Mouse (Mus musculus) layer of hippocampus, adult 18-20 months (tissue): ENCODE measurements at regions not wholly inside any gene's neighbourhood (a gene's known extent, or its start where the extent isn't known, plus 50 kb on each side); places are given as distances from the start of the nearest gene placed in this dataset.
A peak's percentile ranks its signal among the peaks of the same experiment; 100 is the strongest.
"Not testable (repeated sequence)": the region's sequence is repeated elsewhere in the genome, so short reads cannot be mapped to it uniquely, and the experiment has no call there.

Experiments used
- DNase-seq, 2 experiments: peaks; one replicate each; pipeline ENCODE4 v3.0.0; 2022; ENCODE audit warnings: low spot score in 2 of 2

DNA sequence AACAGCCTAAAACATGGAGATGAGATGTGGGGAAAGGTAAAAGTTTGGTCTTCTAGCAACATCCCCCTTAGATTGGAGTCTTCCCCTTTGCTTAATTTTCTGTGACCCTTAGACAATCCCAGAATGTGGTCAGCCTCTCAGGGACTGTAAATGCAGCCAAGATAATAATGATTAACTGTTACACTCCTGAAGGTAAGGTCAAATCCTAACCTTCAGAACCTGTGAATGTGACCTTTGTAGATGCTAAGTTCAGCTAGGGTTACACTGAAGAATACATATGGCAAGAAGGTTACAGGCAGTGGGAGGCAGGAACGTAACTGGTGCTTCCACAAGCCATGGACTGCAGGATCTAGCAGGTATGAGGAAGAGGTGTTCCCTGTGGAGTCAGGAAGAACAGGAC lies 1342.2 kb upstream of the A1bg start:
- no peak for DNase-seq

DNA sequence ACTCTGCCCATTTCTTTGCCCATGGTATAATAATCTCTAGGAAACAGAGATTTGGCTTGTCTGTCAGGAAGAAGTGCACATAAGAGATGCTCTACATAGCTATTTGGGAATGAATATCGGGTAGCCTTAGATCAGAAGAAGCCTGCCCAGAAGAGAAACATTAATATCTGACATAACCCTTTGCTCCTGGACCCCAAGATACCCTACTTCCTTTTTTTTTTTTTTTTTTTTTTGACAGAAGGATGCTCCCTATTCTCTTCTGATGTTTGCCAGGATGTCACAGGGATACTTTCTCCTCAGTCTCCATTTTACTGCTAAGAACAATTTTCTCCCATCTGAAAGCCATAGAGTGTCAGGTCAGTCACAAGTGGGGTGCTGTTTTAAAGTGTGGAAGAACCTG lies 1341.4 kb upstream of the A1bg start:
- DNase-seq: no peak

DNA sequence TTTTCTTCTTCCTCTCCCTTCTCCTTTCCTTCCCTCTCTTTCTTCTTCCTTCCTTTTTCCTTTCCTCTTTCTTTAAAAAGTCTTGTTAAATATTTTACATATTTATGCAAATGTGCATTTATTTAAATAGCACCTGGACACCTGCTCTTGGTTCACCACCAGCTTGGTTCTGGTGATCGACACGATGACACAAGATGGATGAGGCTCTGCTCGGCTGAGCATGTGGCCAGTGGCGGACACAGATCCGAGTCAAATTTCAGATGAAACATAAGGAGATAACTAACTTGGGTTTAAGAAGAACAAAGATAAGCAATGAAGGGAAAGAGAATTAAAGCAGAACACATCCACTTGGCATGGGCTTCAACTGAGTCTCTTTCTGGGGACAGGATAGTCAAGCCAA lies 1339.7 kb upstream of the A1bg start:
- DNase-seq: no peak

DNA sequence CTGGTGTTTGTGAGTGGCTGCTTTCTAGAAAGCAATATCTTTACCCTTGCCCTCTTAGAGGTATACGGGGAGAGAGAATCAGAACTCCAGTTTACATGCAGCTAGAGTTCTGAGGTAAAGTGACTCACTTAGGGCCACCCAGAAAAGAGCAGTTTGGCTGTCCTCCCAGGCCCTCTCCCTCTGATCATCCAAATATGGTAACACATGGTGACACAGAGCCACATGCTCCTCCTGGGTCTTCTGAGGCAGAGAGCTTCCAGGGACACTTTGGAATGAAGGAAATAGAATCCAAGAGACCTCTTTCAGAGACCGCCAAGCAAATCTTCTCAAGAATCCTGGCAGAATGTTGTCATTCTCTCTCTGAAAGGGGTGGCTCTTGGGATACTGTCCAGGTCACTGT lies 1338.7 kb upstream of the A1bg start:
- DNase-seq: peak in 1 of 2 experiments; percentile 50

DNA sequence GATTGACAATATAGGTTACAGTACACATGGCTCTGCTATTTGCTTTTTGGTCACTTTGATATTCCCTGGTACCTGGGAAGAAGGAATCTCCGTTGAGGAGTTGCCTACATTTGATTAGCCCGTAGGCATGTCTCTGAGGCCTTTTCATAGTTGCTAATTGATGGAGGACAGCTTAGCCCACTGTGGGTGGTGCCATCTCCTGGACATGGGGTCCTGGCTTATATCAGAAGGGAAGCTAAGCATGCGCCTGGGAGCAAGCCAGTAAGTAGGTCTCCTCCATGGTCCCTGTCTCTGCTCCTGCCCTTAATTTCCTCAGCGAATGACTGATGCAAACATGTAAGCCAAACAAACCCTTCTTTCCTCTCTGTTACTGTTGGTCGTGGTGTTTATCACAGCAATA lies 1335.8 kb upstream of the A1bg start:
- no peak for DNase-seq

DNA sequence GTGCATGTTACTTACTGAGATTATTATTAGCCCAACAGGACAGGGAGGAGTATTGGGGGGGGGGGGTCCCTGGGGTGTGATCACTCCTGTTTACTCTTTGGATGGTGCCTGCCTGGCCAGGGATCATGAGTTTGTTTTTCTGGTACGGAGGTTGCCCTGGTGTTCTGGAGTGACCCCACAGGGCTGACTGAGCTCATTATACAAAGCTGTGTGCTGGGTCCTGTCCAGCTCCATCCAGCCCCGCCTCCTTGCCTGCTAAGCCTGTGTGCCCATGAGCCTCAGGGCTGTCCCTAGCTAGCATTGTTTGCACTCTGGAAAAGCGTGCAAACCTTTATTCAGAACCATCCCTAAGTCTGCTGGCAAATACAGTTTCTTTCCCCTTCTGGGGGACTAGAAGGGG lies 1335.1 kb upstream of the A1bg start:
- DNase-seq: peak in 1 of 2 experiments; percentile 32

DNA sequence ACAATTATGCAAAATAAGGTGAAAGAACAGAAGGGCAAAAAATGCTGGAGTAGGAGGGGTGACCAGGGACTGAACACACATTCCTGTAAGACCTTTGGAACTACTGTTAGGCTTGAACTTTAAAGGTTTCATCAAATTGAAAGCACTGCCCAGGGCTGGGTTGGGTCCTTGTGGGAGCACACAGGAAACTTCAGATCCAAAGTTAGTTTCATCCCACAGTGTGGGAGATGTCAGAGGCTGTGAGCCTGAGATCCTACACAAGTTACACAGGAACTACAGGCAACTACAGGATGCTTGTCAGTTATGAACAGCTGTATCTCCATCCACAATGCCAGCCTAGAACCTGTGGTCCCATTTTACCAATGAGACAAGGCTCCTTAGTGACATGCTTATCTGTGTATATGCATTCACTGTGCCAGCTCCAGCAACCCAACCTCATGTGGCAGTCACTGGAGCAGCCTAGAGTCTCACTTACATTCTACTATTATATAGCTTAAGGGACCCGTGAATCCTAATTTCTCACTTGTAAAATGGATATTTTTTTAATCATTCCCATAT lies 1334.4 kb upstream of the A1bg start:
- no peak for DNase-seq

DNA sequence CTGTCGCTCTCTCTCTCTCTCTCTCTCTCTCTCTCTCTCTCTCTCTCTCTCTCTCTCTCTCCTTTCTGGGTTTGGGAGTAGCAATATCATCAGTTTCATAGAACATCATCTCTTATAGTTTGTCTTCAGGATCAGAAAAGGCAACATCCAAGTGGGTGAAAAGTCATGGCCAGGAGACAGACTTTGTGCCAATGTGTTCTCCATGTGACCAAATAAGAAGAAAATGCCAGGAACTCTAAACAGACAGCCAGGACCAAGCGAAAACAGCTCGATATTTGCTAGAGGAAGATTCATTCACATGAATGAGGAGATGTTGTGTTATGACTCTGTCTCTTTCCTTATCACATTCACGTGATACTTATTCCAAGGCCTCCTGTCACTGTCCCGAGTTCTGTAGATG lies 1332.8 kb upstream of the A1bg start:
- no peak for DNase-seq

DNA sequence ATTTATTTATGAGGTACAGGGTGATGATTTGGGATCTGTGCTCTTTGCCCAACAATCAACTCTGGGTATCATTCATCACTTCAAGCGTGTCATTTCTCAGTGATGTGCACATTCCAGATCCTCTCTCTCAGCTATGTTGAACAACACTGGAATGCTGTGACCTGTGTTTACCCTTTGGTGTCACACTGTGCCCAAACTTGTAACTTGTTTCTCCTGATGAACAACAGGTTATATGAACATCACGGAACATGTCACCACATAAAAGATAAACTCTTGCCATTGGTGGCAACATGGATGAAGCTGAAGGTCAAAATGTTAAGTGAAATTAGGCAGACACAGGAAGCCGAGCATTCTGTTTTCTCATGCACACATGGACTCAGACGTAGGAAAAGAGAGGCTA lies 1330.9 kb upstream of the A1bg start:
- no peak for DNase-seq

DNA sequence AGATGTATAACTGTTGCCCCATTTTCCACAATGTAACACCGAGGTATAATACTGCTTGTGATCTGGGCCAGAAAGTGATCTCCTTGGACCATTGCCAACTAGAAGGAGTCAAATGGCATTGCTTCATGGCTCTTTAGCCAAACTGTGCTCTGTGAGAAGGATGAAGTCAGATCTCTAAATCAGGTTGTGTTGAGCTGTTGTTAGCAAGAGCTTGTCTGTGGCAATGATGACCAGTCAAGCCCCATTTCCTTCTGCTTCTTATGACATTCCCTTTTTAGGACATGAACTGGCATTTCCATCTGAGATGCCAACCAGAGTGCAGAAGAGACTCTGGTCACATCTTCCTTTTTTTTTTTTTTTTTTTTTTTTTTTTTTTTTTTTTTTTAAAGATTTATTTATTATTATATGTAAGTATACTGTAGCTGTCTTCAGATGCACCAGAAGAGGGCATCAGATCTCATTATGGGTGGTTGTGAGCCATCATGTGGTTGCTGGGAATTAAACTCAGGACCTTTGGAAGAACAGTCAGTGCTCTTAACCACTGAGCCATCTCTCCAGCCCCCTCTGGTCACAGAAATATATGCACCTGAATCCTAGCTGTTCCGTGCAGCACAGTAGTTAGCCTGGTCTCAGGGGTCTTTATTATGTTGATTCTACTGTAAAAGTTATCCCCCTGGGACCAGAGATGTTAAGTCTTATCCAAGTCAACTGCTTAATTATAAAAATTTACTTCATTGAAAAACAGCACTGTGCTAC lies 1329.4 kb upstream of the A1bg start:
- not testable (repeated sequence) for DNase-seq

DNA sequence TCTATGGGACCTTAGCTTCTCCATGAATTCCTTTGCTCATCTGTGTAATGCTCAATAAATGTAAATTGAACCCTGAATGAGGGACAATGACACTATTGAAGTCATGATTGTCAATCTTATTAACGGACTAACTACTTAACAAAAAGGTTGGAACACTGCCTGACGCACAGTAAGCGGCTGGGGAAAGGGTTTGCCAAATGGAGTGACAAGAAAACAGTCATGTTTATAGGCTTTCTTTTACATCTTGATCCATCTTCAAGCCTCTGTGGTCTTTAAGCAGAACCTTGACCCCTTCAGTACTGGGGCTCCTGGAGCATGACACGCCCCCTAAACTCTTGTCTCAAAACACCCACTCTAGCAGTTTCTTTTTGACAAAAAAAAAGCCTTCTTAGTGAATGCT lies 1326.6 kb upstream of the A1bg start:
- no peak for DNase-seq

DNA sequence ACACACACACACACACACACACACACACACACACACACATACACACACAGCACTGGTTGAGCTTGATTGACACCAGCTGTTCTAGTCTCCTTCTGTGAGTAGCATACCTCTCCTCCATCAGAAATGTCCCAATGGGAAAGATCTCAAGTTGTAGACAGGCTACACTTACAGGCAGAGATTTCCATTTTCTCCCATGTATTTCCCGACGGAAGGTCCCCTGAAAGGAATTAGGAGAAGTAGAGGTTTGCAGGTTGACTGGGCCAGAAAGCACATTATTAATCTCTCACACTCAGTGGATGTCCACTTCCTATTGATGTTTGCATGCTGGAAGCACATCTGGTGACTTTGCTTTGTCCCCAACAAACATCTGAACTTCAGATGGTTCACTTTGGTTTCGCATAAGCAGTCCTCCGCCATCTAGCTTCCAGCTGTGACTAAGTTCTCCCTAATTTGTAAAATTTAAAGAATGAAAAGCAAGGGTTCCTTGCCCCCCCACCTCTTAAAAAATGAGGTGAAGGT lies 1323.8 kb upstream of the A1bg start:
- DNase-seq: no peak

DNA sequence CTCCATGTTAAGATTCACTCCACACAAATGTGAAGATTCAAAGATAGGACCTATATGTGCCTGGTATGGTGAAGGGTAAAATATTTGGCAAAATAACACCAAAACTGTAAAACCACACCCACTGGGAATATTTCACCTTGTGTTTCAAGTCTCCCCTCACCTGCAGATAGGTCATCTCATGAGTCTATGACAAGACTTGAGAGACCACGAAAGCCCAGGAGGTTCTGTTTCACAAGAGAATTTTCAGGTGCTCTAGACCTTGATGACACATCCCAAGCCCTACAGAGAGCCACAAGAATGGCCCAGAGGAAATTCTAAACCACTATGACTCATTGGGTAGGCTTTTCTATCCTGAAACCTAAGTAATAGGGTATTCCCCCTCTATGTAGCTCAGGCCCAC lies 1322.4 kb upstream of the A1bg start:
- no peak for DNase-seq

DNA sequence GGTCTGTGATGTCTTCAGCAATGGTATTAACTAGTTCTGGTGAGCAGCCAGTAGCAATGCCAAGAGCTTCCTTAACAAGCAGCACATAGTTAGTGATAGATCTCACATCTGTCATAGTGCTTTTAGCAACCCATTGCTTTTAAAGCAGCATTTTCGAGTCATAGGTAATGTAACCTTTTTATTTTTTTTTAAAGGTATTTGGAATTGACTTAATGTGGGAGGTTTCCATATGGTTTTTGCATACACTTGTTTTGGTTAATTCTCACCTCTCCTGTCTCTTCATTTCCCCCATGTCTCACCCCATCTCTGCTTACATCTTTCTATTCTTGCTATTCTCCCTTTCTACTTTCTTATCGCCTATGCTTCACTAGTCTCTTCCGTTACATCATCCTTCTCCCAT lies 1322.0 kb upstream of the A1bg start:
- DNase-seq: no peak

DNA sequence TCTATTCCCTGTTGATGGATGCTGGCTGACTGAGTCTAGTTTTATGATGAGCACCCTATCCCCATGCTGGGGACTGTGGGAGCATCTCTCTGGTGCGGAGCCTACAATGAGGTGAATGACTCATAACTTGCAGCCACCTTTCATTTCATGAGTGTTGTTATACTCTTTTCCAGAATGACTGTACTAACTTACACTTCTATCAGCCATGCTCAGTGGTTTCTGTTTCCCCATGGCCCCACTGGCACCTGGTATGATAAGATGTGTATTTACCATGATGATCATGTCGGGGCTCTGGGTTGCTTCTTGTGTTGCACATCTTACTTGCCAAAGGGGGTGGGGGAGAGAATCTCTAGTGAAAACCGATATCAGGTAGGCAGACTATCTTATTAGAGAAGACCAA lies 1317.2 kb upstream of the A1bg start:
- DNase-seq: no peak

DNA sequence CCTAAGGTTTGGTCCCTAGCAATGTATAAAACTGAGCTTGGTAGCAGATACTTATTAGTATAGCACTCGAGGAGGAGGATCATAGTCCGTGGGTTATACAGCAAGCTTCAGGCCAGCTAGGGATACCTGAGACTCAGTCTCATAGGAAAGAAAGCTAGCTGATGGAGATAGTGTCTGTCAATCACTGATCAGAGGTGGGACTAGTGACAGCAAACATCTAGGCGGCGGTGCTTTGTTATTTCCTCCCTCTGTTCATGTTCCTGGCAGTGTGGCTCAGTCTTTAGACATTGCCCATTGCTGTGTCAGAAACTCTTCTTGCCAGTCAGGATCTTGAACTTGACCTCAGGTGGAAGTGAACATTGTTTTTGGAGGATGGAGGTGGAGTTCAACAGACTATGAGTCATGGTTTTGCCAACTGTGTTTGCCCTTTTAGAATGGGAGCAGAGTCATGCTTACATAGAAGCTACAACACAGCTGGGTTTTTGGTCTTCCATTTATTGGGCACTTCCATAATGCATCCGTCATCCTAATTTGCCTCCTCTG lies 1315.8 kb upstream of the A1bg start:
- DNase-seq: no peak

DNA sequence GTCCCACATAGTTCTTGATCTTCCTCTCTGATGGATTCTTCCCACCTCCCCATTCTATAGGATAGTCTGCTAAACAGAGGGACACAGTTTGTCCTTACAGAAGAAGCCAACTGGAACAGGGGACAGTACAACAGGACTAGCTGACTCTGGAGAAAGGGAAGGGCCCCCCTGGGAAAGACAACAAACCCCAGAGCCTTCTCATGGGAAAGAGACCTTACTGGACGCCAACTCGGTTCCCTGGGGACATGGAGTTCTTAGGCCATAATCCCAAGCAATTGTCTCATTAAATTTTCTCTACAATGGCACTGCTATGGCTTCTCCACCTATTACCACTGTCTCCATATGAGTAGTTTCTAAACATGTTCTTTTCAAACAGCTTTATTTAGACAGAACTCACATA lies 1313.2 kb upstream of the A1bg start:
- no peak for DNase-seq

DNA sequence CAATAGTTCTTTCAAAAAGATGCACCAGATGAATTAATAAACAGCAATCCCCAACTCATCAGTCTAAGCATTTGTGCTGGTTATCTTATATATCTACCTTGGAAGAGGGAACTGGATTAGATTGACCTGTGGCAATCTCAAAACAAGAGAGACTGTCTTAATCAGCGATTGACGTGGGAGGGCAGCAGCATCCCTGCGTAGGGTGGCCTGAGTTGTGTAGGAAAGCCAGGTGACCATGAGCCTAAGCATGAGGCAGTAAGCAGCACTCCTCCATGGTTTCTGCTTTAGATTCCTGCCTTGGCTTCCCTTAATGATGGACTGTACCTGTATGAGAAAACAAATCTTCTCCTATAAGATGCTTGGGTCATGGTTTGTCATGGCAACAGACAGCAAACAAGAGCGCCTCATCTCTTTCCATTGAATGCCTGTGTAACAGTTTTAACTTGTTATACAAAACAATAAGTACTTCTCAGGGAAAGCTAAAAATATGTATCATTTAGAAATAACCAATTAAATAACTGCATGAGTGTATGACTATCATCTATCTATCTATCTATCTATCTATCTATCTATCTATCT lies 1311.5 kb upstream of the A1bg start:
- no peak for DNase-seq

DNA sequence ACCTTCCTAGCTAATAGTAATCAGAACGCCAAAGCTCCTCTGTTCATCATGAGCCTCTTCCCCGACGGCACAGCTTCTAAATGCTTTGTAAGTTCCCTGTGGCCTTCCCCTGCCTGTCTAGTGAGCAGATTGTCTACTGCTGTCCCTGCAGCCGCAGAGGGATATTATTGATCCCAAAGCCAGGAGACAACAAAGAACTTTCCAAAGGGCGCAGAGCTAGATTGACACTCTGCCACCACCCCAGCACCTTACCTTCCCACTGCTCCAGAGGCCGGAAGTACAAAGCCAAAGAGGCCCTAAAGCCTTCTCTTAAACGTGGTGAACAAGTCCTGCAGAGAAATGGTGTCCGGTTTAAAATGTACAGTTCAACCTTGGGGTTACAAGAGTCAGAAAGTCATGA lies 1310.3 kb upstream of the A1bg start:
- no peak for DNase-seq

DNA sequence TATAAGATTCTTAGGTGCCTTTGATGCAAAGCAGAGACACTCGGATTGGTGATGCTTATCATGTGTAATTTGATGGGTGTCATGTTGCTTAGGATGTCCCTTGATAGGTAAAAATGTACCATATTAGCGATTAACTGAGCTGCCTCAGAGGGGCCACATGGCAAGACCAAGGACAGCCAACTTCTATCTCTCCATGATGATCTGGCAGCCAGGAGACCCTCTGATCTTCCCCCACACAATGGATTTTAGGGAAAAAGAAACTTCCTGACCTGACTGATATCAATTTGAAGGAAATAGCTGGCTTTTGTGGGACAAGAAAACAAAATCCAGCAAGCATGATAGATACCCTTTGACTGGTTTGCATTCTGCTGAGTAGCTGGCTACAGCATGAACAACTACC lies 1308.9 kb upstream of the A1bg start:
- no peak for DNase-seq

DNA sequence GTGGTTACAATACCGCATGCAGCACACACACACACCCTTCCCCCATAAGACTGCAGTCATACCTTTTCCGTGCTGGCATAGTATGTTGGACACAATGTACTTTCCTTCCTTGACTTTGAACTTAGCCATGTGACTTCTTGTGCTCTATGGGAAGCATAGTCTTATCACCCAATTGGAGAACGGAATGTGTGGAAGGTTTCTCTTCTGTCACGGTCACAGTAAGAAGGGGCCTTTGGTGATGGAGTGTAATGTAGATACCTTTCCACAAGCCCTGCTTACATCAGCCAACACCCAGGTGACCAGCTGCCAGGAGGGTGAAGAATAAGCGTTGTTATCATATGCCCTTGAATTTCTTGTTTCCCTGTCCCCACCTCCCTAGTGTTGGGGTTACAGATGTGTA lies 1308.0 kb upstream of the A1bg start:
- DNase-seq: no peak

DNA sequence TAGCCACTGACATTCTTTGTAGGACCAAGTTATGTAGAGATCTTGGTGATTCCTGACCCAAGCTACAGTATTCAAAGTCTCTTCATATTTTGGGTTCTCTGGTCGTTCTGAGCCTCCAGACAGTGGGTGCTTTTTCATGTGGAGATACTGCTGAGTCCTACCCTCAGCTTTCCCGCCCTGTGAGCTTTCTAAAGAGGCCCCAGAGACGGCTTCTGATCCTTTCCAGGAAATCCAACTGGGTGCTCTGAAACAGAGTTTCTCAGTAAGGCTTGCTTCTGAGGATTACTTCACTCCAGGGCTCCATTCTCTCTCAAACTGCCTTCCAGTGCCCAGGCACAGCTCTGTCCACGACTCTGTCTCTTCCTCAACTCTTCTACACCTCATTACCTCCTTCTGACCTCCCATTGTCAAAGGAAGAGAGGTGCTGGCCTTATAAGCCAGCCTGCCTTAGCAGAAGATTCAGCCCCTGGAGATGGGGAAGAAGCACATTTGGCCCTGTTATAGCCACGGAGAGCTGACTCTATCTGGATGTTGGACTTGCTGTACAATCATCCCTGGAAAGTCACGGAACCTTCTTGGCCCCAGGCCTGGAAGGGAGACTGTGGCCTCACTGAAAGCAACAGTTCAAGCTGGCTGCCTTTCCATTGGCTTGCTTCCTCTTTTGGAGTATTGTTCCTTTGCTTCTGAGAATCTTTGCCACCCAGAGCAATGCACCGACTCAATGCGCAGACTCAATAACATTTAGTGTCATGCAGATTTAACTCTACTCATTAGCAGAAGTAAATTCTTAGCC lies 1306.9 kb upstream of the A1bg start:
- peak in 1 of 2 experiments; percentile 25 for DNase-seq
